Mouse (Mus musculus) gastrocnemius, postnatal 14 days (tissue): ENCODE data around the gene Pspn. TPM values are rescaled to one million over a fixed set of nuclear protein-coding genes. Genes with fewer than 3 reads are reported as not detected.
A peak's percentile ranks its signal among the peaks of the same experiment; 100 is the strongest.

Experiments used
- DNase-seq: peaks from one replicate; pipeline ENCODE4 v3.0.0; 2021; ENCODE audit warnings: mixed read lengths
- intact Hi-C: fragments of 180-260 bp; cut with DNase I; formaldehyde crosslinking; loops from one replicate; pipeline ENCODE4 v1.15.1; 2025; ENCODE audit warnings: low total_unique reads
- total RNA-seq, 2 experiments: library from RNA; stranded (reverse); gene quantifications; 2 replicates each; pipeline ENCODE4 v1.2.3; 2021

Pspn gene
- total RNA-seq, 2 experiments from 2014 or later, result not detected

DNA sequence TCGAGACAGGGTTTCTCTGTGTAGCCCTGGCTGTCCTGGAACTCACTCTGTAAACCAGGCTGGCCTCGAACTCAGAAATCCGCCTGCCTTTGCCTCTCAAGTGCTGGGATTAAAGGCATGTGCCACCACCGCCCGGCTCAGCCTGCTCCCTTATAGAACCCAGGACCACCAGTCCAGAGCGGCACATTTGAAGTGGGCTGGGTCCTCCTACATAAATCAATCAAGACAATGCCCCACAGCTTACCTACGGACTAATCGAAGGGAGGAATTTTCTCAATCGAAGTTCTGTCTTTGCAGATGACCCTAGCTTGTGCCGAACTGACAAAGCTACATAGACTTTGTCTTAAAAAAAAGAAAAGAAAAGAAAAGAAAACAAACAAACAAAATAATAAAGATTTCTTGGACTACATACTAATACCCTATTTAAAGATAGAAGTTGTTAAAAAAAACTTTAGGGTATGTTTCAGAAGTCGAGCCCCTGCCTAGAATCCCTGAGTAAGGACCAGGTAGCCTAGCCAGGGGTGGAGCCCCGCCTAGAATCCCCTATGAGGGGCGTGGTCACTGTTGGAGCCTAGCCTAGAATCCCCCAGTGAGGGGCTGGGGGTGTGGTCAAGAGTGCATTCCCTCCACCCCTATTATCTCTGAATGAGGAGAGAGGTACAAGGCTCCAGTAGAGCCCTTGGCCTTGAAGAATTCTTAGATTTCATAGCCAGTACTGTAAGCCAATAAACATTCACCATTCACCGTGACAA lies 25.7 kb downstream of the Pspn start:
- DNase-seq, result no peak
- intact Hi-C loops, result no loop called here

DNA sequence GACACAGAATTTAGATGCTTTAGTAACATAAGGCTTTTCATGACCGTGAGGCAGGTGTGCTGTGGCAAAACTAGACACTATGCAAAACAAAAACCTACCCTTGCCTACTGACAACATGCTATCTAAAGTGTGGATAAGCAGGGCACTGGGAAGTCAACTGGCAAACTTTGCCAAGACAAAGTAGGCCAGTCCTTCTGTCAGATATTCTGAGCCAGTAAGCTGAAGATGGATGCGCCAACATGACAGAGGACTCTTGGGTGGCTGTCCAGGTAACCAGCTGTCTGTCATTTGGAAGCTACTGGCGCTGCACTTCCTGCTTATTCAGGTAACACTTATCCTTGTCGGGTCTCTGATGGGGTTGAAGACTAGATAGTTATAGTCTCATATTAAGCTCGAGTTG lies 29.7 kb downstream of the Pspn start:
- DNase-seq, result no peak
- intact Hi-C loops, result no loop called here

DNA sequence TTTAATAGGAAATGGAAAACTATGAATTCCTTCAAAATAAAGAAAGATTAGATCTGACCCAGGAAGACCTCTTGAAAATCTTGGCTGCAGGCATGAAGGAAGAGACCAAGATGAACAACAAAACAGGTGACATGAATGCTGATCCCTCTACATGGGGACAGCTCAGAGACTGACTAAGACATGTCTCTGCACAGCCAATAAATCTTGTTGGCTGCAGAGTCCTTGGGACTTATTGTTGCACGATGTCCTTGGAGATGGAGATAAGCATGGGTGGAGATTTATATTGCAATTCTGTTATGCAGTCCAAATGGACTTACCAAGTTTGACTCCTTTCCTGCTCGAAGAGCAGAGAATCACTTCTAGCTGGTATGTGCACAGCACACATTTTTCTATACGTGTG lies 30.5 kb downstream of the Pspn start:
- intact Hi-C loops, result no loop called here
- no peak for DNase-seq

DNA sequence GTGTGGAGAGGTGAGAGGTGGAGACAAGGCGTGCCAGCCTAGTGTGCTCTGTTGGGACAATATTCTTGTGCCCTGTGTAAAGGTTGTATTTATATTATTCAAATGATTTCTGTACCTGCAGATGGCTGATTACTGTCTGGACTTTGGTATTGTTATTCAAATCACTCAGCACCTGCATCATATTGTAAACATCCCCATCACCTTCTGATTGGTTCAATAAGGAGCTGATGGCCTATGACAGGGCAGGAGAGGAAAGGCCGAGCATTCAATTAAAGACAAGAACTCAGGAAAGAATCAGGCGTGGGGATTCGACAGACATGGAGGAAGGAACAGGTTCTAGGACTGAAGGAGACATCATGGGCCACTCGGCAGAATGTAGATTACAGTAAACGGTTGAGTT lies 36.2 kb downstream of the Pspn start:
- DNase-seq, result no peak
- intact Hi-C loops, result no loop called here

DNA sequence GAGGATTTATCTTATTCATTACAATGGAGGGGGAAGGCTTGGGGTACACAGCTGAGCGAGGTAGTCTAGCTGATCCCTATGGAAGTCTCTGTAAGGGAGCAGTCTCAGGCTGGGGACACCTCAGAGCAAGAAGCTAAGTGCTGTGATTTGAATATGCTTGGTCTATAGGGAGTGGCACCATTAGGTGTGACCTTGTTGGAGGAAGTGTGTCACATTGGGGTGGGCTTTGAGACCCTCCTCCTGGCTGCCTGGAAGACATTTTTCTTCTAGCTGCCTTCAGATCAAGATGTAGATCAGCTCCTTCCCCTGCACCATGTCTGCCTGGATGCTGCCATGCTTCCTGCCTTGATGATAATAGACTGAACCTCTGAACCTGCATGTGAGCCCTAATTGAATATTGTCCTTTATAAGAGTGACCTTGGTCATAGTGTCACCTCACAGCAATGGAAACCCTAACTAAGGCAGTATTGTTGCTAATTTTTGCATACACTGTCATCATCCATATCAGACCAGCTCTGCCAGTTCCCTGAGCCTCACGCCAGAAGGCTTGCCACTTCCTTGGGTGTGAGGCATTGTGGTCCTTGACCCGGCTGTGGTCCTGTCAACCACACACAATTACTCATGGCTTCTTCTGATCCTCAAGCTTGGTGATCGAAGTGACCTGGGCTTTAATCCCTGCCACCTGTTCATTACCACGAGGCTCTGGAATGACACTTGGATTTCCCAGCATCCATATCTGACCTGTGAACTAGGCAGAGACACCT lies 37.0 kb downstream of the Pspn start:
- intact Hi-C loops, result no loop called here
- DNase-seq, result no peak

DNA sequence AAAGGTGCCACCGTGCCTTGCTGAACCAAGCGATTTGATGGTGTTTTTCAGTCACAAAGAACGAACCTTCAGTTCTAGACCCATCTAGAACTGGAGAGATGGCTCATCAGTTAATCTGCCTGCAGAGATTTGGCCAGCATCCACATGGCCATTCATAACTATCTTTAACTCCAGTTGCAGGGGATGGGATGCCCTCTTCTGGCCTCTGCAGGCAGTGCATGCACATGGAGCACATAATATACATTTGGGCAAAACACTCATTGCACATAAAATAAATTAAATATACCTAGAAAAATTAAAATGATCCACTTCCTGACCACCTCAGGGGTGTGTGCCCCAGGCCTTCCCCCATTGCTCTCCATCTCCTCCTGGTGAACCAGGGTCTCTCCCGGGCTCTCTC lies 37.9 kb downstream of the Pspn start:
- intact Hi-C loops, result no loop called here
- no peak for DNase-seq

DNA sequence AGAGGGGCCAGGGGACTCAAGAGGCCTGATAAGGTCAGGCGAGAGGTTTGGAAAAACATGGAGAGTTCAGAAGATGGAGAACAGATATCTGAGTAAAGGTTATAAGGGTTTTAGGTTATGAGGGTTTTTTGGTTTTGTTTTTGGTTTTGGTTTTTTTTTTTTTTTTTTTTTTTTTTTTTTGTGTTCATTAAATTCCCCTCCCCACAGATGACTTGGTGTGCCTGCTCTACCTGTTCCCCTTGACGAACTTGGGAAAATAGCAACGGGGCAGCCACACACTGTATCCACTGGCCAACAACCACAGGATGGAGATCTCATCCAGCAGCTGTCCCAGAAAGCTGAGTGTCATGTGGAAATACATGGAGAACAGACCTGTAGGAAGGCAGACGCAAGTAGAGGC lies 41.2 kb downstream of the Pspn start:
- DNase-seq, result no peak
- intact Hi-C loops, result no loop called here

DNA sequence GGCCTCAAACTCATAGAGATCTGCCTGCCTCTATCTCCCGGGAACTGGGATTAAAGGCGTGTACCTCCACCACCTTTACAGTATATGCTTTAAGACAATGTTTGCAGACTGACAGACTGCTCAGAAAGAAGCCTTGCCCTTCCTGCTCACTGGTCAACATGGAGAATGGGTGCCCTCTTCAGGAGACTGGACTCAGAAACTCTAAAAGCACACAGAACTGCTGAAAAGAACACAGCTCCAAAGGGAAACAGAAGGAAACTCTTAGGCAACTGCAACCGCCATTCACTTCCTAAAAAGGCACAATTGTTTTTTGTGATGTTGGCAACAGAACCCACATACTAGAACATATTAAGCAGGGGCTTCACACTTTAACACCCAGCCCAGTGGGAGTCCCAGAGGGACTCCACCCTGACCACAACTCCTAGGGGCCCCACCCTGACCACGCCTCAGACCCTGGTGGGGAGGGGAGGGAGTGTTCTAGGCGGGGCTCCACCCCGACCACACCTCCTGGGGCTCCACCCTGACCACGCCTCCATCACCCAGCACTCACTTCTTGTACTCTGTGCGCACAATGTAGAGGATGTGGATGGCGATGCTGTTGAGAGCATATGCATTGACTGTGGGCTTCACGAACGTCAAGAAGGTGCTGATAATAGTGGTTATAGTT lies 41.9 kb downstream of the Pspn start:
- no peak for DNase-seq

DNA sequence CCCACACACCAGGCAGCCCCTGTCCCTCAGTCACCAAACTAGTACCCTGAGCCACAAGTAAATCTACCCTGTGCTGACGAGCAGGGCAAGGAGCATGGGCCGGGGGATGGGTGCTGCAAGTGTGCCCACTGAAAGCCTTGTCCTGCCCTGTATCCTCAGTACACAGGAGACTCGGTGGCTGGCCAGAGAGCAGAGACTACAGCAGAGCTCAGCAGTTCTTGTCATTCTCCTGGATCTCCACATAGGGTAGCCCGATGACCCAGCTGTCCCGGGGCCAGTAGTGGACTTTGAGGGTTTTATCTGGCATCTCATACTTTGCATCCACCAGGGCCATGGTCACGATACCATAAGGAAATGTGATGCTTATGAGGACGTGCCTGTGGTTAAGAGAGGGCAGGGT lies 44.9 kb downstream of the Pspn start:
- no peak for DNase-seq
- intact Hi-C loops, result loop anchor here (5.0 kb wide), 2 partner anchors 58 to 148 kb away; no protein-coding TSS in a partner anchor

More for the DNA sequence above, 41.9 kb downstream of the Pspn start:
- intact Hi-C loops, result no loop called here

DNA sequence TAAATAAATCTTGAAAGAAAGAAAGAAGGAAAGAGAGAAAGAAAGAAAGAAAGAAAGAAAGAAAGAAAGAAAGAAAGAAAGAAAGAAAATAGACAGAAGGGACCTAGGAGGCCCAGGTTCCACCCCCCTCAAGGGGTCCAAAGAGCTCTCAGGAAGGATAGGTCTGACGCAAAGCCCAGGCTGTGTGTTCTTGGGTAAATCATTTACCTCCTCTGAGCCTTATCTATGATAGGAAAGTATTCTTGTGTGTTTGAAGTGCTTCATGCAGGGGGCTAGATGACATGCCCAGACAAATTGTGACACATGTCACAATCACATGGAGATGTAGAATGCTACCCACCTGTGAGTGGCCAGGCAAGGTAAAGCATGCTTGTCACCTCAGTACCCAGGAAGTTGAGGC lies 47.2 kb downstream of the Pspn start:
- DNase-seq, result no peak
- intact Hi-C loops, result loop anchor here (5.0 kb wide), 2 partner anchors 55 to 145 kb away; no protein-coding TSS in a partner anchor

DNA sequence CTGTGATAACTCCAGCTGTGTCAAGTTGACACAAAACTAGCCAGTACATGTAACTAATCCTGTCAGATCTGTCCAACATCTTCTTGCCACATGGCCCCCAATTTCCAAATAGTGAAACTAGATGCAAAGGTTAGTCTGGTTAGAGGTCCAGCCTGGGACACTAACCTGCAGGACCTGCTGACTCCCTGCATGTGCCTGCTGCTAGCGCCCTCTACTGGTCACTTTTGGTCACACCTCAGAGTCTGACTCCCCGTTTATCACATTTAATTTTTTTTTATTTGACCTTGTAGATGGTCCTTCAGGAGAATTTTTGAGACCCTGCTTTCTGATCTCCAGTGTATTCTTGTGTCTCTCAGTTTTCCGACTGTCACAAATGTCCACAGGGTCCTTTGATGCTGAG lies 48.9 kb downstream of the Pspn start:
- peak; percentile 46 for DNase-seq
- intact Hi-C loops, result loop anchor here (5.0 kb wide), 2 partner anchors 54 to 144 kb away; no protein-coding TSS in a partner anchor

Other genes starting within 250 kb of the Pspn start
- gene Nrtn, start 242.5 kb downstream of the Pspn start, total RNA-seq, result 1 to 10 TPM in 1 of 2 experiments, under 1 TPM in 1; 0.47 to 1.4 TPM
- 10 to 100 TPM; 12.9 to 13.2 TPM for gene Dus3l, start 235.3 kb downstream of the Pspn start, total RNA-seq
- gene Prr22, start 229.8 kb downstream of the Pspn start, total RNA-seq, result under 1 TPM in 1 of 2 experiments, not detected in 1; 0.14 TPM
- 1 to 10 TPM; 3.3 to 4.7 TPM for gene Rfx2, start 169.0 kb downstream of the Pspn start, total RNA-seq
- not detected for gene Acsbg2, start 125.6 kb downstream of the Pspn start, total RNA-seq
- gene 1700061G19Rik, start 124.5 kb downstream of the Pspn start, total RNA-seq, result not detected
- gene Mllt1, start 64.6 kb downstream of the Pspn start, total RNA-seq, result 10 to 100 TPM; 13.9 to 17.1 TPM
- not detected for gene Acer1, start 17.9 kb downstream of the Pspn start, total RNA-seq
- gene Clpp, start 9.7 kb downstream of the Pspn start, total RNA-seq, result 10 to 100 TPM; 32.7 to 33.3 TPM
- 10 to 100 TPM; 23.3 to 25.2 TPM for gene Alkbh7, start 2.7 kb downstream of the Pspn start, total RNA-seq
- gene Gtf2f1, start 11.3 kb upstream of the Pspn start, total RNA-seq, result 10 to 100 TPM; 20.6 to 23.6 TPM
- not detected for gene Gm17949, start 11.5 kb upstream of the Pspn start, total RNA-seq
- 10 to 100 TPM; 31.9 to 36.4 TPM for gene Khsrp, start 31.5 kb upstream of the Pspn start, total RNA-seq
- gene Slc25a41, start 41.6 kb upstream of the Pspn start, total RNA-seq, result not detected
- gene Crb3, start 59.1 kb upstream of the Pspn start, total RNA-seq, result under 1 TPM; 0.53 to 0.68 TPM
- gene Slc25a23, start 59.8 kb upstream of the Pspn start, total RNA-seq, result 10 to 100 TPM; 31.7 to 38.2 TPM
- under 1 TPM; 0.51 to 0.58 TPM for gene Dennd1c, start 78.5 kb upstream of the Pspn start, total RNA-seq
- gene Tubb4a, start 87.8 kb upstream of the Pspn start, total RNA-seq, result 1 to 10 TPM; 1.5 to 3.3 TPM
- gene Tnfsf9, start 105.3 kb upstream of the Pspn start, total RNA-seq, result 1 to 10 TPM in 1 of 2 experiments, under 1 TPM in 1; 0.82 to 1.0 TPM
- gene Cd70, start 149.8 kb upstream of the Pspn start, total RNA-seq, result not detected
- not detected for gene Tnfsf14, start 194.2 kb upstream of the Pspn start, total RNA-seq
- 1 to 10 TPM in 1 of 2 experiments, under 1 TPM in 1; 0.60 to 1.2 TPM for gene C3, start 228.1 kb upstream of the Pspn start, total RNA-seq
- gene Gpr108, start 248.4 kb upstream of the Pspn start, total RNA-seq, result 10 to 100 TPM; 21.8 to 24.6 TPM
- gene Trip10, start 249.4 kb upstream of the Pspn start, total RNA-seq, result 10 to 100 TPM; 69.4 to 75.6 TPM